7 mouse cellular contexts compared by ENCODE assay signal in genomic region chr2:71117797-71118708, GRCm38 (mm10). TPM values are rescaled to one million over a fixed set of nuclear protein-coding genes. Genes with fewer than 3 reads are reported as not detected.
A peak's percentile ranks its signal among the peaks of the same experiment; 100 is the strongest.
DNase-seq lines count a peak whose midpoint lies in the region; ATAC-seq and TF ChIP-seq lines count a peak whose summit lies in the region.

Gene Cybrd1, plus strand, starts transcription at chr2:71117923.

- H3K9me3 ChIP-seq in ES-E14 (ENCODE audit: control insufficient read depth, insufficient read depth, low read depth, low read length) = no peaks in the 10 kb centered on the region
- H3K9me3 ChIP-seq in forebrain, embryonic 11.5 days (ENCODE audit: control insufficient read depth, low read length) = no peaks in the 10 kb centered on the region; the same call in 1 of the 2 replicates
- H3K9me3 ChIP-seq in limb, embryonic 10.5 days (replicated peaks) = no peaks in the 10 kb centered on the region
- no peaks in the 10 kb centered on the region for H3K9me3 ChIP-seq in midbrain, embryonic 13.5 days

- no peaks in the 10 kb centered on the region for H3K36me3 ChIP-seq in ES-E14 (ENCODE audit: control insufficient read depth, insufficient read depth, low read length, poor library complexity, severe bottlenecking)
- H3K36me3 ChIP-seq in forebrain, embryonic 11.5 days (ENCODE audit: control insufficient read depth, insufficient read depth, low read length) = no peaks in the 10 kb centered on the region
- no peaks in the 10 kb centered on the region for H3K36me3 ChIP-seq in limb, embryonic 10.5 days
- H3K36me3 ChIP-seq in midbrain, embryonic 13.5 days = no peaks in the 10 kb centered on the region

- peak within 1 kb of the TSS; percentile 54 for H3K9ac ChIP-seq in ES-E14 (ENCODE audit: insufficient read depth, low read depth, low read length, poor library complexity, severe bottlenecking)
- H3K9ac ChIP-seq in forebrain, embryonic 11.5 days (ENCODE audit: low read length) = peak within 1 kb of the TSS; percentile 59
- peak within 1 kb of the TSS; percentile 60 for H3K9ac ChIP-seq in midbrain, embryonic 13.5 days (replicated peaks)

- ATAC-seq in forebrain, embryonic 11.5 days (replicated peaks; ENCODE audit: low FRiP score) = 0 out of 2 replicates have a peak, but pooled peaks have one; percentile 33
- ATAC-seq in midbrain, embryonic 13.5 days = 0 out of 2 replicates have a peak, but pooled peaks have one; percentile 24

- peak; percentile 51 for DNase-seq in CD4-positive, CD25-positive, alpha-beta regulatory T cell, adult 2 months (ENCODE audit: low read depth, low spot score)
- DNase-seq in ES-E14 (ENCODE audit: low read depth, low spot score) = no peak
- peak; percentile 63 for DNase-seq in forebrain, embryonic 11.5 days (ENCODE audit: low spot score)
- peak; percentile 84 to 86 for DNase-seq in heart, postnatal 10 days
- DNase-seq in limb, embryonic 10.5 days (ENCODE audit: low spot score) = peak; percentile 59
- DNase-seq in thymus, postnatal 4 days = peak; percentile 54

- peak within 1 kb of the TSS; percentile 70 to 72 for H3K4me3 ChIP-seq in ES-E14 (ENCODE audit: insufficient read depth in 1 of 2, low read depth in 1 of 2, low read length in 2 of 2, poor library complexity in 1 of 2, severe bottlenecking in 1 of 2)
- peak within 1 kb of the TSS; percentile 39 for H3K4me3 ChIP-seq in forebrain, embryonic 11.5 days (ENCODE audit: low read depth, low read length)
- peak within 1 kb of the TSS; percentile 63 for H3K4me3 ChIP-seq in limb, embryonic 10.5 days
- peak within 1 kb of the TSS; percentile 44 for H3K4me3 ChIP-seq in midbrain, embryonic 13.5 days (replicated peaks)

- intact Hi-C loops in heart, postnatal 10 days (cut with DNase I) = no loop called here

- H3K27ac ChIP-seq in ES-E14 (ENCODE audit: insufficient read depth, low read depth, low read length, poor library complexity, severe bottlenecking) = no peak within 1 kb of the TSS
- H3K27ac ChIP-seq in forebrain, embryonic 11.5 days (ENCODE audit: low read depth, low read length) = no peak within 1 kb of the TSS
- peak within 1 kb of the TSS; percentile 70 for H3K27ac ChIP-seq in limb, embryonic 10.5 days
- no peak within 1 kb of the TSS for H3K27ac ChIP-seq in midbrain, embryonic 13.5 days

- peak within 1 kb of the TSS; percentile 87 for H3K4me2 ChIP-seq in forebrain, embryonic 11.5 days (ENCODE audit: low read depth, low read length, severe bottlenecking)
- peak within 1 kb of the TSS; percentile 78 for H3K4me2 ChIP-seq in midbrain, embryonic 13.5 days (replicated peaks)

- H3K27me3 ChIP-seq in forebrain, embryonic 11.5 days (ENCODE audit: control insufficient read depth, insufficient read depth, low read length) = peaks cover 8% of the 10 kb centered on the region
- peaks cover 43% of the 10 kb centered on the region for H3K27me3 ChIP-seq in limb, embryonic 10.5 days (ENCODE audit: low read depth, poor library complexity, severe bottlenecking)
- H3K27me3 ChIP-seq in midbrain, embryonic 13.5 days = peaks cover 34% of the 10 kb centered on the region

- WGBS in forebrain, embryonic 11.5 days = 2% methylated on average over 57 of the region's 60 CpGs
- 1% methylated on average over 60 of the region's 60 CpGs for WGBS in limb, embryonic 10.5 days
- WGBS in midbrain, embryonic 13.5 days = 3% methylated on average over 60 of the region's 60 CpGs

- peaks cover 0 to 3% of the 10 kb centered on the region in 2 experiments; a peak in 1 of 4 replicates for H3K4me1 ChIP-seq in ES-E14 (ENCODE audit: control insufficient read depth in 2 of 2, insufficient read depth in 2 of 2, low read length in 2 of 2, poor library complexity in 1 of 2)
- peaks cover 12% of the 10 kb centered on the region for H3K4me1 ChIP-seq in forebrain, embryonic 11.5 days (replicated peaks; ENCODE audit: control insufficient read depth, insufficient read depth, low read length)
- H3K4me1 ChIP-seq in limb, embryonic 10.5 days = peaks cover 15% of the 10 kb centered on the region
- H3K4me1 ChIP-seq in midbrain, embryonic 13.5 days (replicated peaks) = peaks cover 18% of the 10 kb centered on the region

- in situ Hi-C loops in ES-E14 (cut with MboI; ENCODE audit: low sequenced_read_pairs in 2 of 2, unreplicated experiment in 2 of 2) = no loop called here

TF ChIP-seq in ES-E14, 5 proteins besides CTCF, POLR2A, EP300 and RAD21:
- TF ChIP-seq CHD2 (IDR thresholded peaks at IDR 0.05; ENCODE audit: low read depth, low read length) = no peak
- TF ChIP-seq MAFK (IDR thresholded peaks at IDR 0.05; ENCODE audit: insufficient read depth, low read depth, low read length) = no peak
- no peak for TF ChIP-seq ZNF384 (IDR thresholded peaks at IDR 0.05; ENCODE audit: low read depth, low read length)
- TF ChIP-seq ZC3H11A (IDR thresholded peaks at IDR 0.05; ENCODE audit: borderline replicate concordance, low read depth, low read length) = no peak
- no peak for TF ChIP-seq HCFC1 (IDR thresholded peaks at IDR 0.05; ENCODE audit: borderline replicate concordance, insufficient read depth, low read length)

RNA-seq across cellular contexts. Expression of gene Cybrd1, which starts in this region (rescaled TPM):
- 0.31 and 0.48 TPM in 2 replicates for total RNA-seq in ES-E14 (2012; rRNA removed)
- 0.20 and 0.33 TPM in 2 replicates for polyA plus RNA-seq in forebrain, embryonic 11.5 days (2014; fragmentation: Nextera tagmentation; extraction: Ambion mirVana)
- total RNA-seq in heart, postnatal 10 days (2021) = 1 to 10 TPM; 1.1 to 1.7 TPM
- 0.15 and 0.48 TPM in 2 replicates for polyA plus RNA-seq in limb, embryonic 10.5 days (2016; fragmentation: Nextera tagmentation; extraction: Ambion mirVana)
- polyA plus RNA-seq in midbrain, embryonic 13.5 days (2015; fragmentation: Nextera tagmentation; extraction: Ambion mirVana) = 0.52 and 0.86 TPM in 2 replicates

Comparison
In these comparisons a context has a peak if more than half of its experiments do, and no peak if none do; other contexts are left out.
1. Peak in DNase-seq, ATAC-seq, H3K4me3 ChIP-seq, H3K9ac ChIP-seq and H3K4me2 ChIP-seq in forebrain, embryonic 11.5 days; RNA of the gene not detected or under 1 TPM.
2. Peak in DNase-seq, H3K4me3 ChIP-seq and H3K27ac ChIP-seq in limb, embryonic 10.5 days; RNA of the gene not detected or under 1 TPM.
3. Peak in ATAC-seq, H3K4me3 ChIP-seq, H3K9ac ChIP-seq and H3K4me2 ChIP-seq in midbrain, embryonic 13.5 days; RNA of the gene not detected or under 1 TPM.